Mouse (Mus musculus): Measurements from ENCODE around the gene Calr4. TPM values are rescaled to one million over a fixed set of nuclear protein-coding genes. Genes with fewer than 3 reads are reported as not detected.

The Calr4 gene
- polyA plus RNA-seq, 1 experiment from 2014 or later: 2.2 TPM

DNA sequence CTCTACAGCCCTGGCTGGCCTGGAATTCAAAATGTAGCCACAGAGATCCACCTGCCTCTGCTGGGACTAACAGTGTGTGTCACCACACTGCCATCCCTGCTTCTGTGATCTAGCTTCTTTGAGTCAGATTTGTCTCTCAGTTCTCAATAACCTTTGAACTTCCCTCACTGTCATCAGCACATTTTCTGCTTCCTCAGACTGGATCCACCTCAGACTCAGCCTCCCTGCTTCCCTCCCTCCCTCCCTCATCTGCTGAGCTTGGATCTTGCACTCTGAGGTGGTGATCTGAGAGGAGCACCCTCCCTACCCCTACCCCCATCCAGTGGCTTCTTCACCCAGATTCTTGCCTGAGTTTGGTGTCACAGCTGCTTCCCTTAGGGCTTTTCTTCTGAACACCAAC lies 23.4 kb downstream of the Calr4 start:
- H3K27ac ChIP-seq (replicated peaks): no peak overlapping the region
- H3K9me3 ChIP-seq: no peaks in the 10 kb centered on the region
- no peaks in the 10 kb centered on the region for H3K4me1 ChIP-seq (replicated peaks)
- no peak overlapping the region for H3K4me2 ChIP-seq
- no peak for ATAC-seq (ENCODE audit: low FRiP score, low read depth)
- no peak overlapping the region for H3K9ac ChIP-seq
- no peak overlapping the region for H3K4me3 ChIP-seq
- no peaks in the 10 kb centered on the region for H3K27me3 ChIP-seq
- no peaks in the 10 kb centered on the region for H3K36me3 ChIP-seq

DNA sequence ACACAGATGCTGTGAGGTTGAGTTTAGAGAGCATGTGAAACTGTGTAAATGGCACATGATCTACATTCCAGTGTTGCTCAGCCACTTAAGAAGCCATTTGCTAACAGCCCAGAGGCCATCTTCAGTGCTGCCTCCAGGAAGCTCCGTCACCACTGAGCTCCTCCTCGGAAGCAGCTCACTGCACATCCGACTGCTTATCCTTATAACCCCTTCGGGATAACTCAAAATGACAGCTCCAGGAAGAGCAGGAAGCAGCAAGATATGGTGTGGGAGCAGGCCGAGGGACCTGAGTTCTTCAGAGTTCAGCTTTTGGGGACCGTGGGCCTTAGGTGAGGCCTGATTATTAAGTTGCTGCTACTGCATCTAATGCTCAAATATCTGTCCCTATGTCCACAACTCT lies 27.8 kb downstream of the Calr4 start:
- WGBS: 71% methylated on average over 6 of the region's 6 CpGs
- no peaks in the 10 kb centered on the region for H3K4me1 ChIP-seq (replicated peaks)
- no peaks in the 10 kb centered on the region for H3K27me3 ChIP-seq
- ATAC-seq (ENCODE audit: low FRiP score, low read depth): no peak
- H3K27ac ChIP-seq (replicated peaks): no peak overlapping the region
- H3K36me3 ChIP-seq: no peaks in the 10 kb centered on the region
- no peak overlapping the region for H3K4me2 ChIP-seq
- no peak overlapping the region for H3K4me3 ChIP-seq
- no peaks in the 10 kb centered on the region for H3K9me3 ChIP-seq
- H3K9ac ChIP-seq: no peak overlapping the region

GRCm38 (mm10) chr4:109266056-109266455 lies 31.8 kb downstream of the Calr4 start:
- Histone ChIP-seq H3K9me3 (no peaks in the 10 kb centered on the region), H3K4me1 (replicated peaks) (no peaks in the 10 kb centered on the region), H3K36me3 (no peaks in the 10 kb centered on the region), H3K4me3 (no peak overlapping the region), H3K27me3 (no peaks in the 10 kb centered on the region), H3K9ac (no peak overlapping the region), H3K4me2 (no peak overlapping the region), H3K27ac (replicated peaks) (no peak overlapping the region)
- WGBS: 90% methylated on average over 3 of the region's 3 CpGs
- ATAC-seq (ENCODE audit: low FRiP score, low read depth): no peak

DNA sequence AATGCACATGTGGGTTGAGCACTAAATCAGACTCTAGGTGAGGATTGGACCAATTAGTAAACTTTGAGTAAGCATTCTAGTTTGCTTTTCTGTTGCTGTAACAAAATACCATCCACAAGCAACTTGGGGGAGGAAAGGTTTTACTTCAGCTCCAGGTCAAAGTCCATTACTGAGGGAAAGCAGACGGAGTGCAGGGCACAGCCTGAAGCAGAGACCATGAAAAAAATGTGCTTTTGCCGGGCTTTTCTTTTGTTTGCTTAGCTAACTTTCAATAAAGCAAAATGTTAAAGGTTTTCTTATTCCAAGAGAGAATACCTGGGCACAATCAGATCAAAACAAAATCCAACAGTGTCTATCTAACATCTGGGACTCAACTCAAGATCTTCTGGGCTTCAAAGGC lies 32.5 kb downstream of the Calr4 start:
- no peaks in the 10 kb centered on the region for H3K36me3 ChIP-seq
- 81% methylated on average over 2 of the region's 2 CpGs for whole genome bisulfite sequencing
- no peak overlapping the region for H3K4me2 ChIP-seq
- no peak overlapping the region for H3K9ac ChIP-seq
- no peak overlapping the region for H3K27ac ChIP-seq (replicated peaks)
- H3K9me3 ChIP-seq: no peaks in the 10 kb centered on the region
- ATAC-seq (ENCODE audit: low FRiP score, low read depth): no peak
- H3K4me1 ChIP-seq (replicated peaks): no peaks in the 10 kb centered on the region
- no peaks in the 10 kb centered on the region for H3K27me3 ChIP-seq
- no peak overlapping the region for H3K4me3 ChIP-seq

GRCm38 (mm10) chr4:109267452-109267851 lies 33.2 kb downstream of the Calr4 start:
- Histone ChIP-seq H3K27me3 (no peaks in the 10 kb centered on the region), H3K9me3 (no peaks in the 10 kb centered on the region), H3K4me2 (no peak overlapping the region), H3K4me1 (replicated peaks) (no peaks in the 10 kb centered on the region), H3K9ac (no peak overlapping the region), H3K36me3 (no peaks in the 10 kb centered on the region), H3K4me3 (no peak overlapping the region), H3K27ac (replicated peaks) (no peak overlapping the region)
- no peak for ATAC-seq (ENCODE audit: low FRiP score, low read depth)
- 92% methylated on average over 3 of the region's 3 CpGs for WGBS

DNA sequence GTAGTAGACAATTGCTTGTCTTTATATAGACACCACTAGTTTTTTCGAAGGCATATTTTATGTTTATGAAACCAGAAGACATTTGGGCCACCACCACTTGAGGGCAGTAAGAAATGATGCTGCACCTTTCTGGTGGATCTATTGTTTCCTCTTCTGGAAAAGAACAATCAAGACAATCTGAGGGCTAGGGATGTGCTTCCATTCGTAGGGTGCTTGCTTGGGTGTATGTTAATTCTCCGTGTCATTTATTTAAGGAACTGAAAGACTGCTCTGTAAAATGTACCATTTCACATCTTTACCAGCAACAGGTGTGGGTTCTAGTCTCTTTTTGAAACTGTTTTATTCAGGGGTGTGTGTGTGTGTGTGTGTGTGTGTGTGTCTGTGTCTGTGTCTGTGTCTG lies 34.6 kb downstream of the Calr4 start:
- no peaks in the 10 kb centered on the region for H3K9me3 ChIP-seq
- H3K4me1 ChIP-seq (replicated peaks): no peaks in the 10 kb centered on the region
- H3K27me3 ChIP-seq: no peaks in the 10 kb centered on the region
- H3K4me2 ChIP-seq: no peak overlapping the region
- 87% methylated on average over 3 of the region's 3 CpGs for WGBS
- H3K4me3 ChIP-seq: no peak overlapping the region
- H3K27ac ChIP-seq (replicated peaks): no peak overlapping the region
- no peak overlapping the region for H3K9ac ChIP-seq
- no peak for ATAC-seq (ENCODE audit: low FRiP score, low read depth)
- H3K36me3 ChIP-seq: no peaks in the 10 kb centered on the region

- ATAC-seq (ENCODE audit: low FRiP score, low read depth): no peak
- Histone ChIP-seq H3K27me3 (no peaks in the 10 kb centered on the region), H3K4me2 (no peak overlapping the region), H3K36me3 (no peaks in the 10 kb centered on the region), H3K4me1 (replicated peaks) (no peaks in the 10 kb centered on the region), H3K4me3 (no peak overlapping the region), H3K9me3 (no peaks in the 10 kb centered on the region), H3K27ac (replicated peaks) (no peak overlapping the region), H3K9ac (no peak overlapping the region)
- WGBS: 97% methylated on average over 4 of the region's 4 CpGs
Observed at GRCm38 (mm10) chr4:109271803-109272202, 37.5 kb downstream of the Calr4 start.

- ATAC-seq (ENCODE audit: low FRiP score, low read depth): no peak
- no peaks in the 10 kb centered on the region for H3K36me3 ChIP-seq
- H3K27me3 ChIP-seq: no peaks in the 10 kb centered on the region
- no peak overlapping the region for H3K9ac ChIP-seq
- no peaks in the 10 kb centered on the region for H3K4me1 ChIP-seq (replicated peaks)
- H3K4me2 ChIP-seq: no peak overlapping the region
- 87% methylated on average over 2 of the region's 2 CpGs for WGBS
- no peaks in the 10 kb centered on the region for H3K9me3 ChIP-seq
- no peak overlapping the region for H3K27ac ChIP-seq (replicated peaks)
- no peak overlapping the region for H3K4me3 ChIP-seq
Observed at GRCm38 (mm10) chr4:109273586-109274240, 39.4 kb downstream of the Calr4 start.

GRCm38 (mm10) chr4:109279689-109280458 lies 45.6 kb downstream of the Calr4 start, which contains the start of gene Eps15:
Gene Eps15, plus strand, starts transcription at chr4:109280268.
- peak within 1 kb of the TSS; percentile 77 for H3K4me2 ChIP-seq
- peak within 1 kb of the TSS; percentile 69 for H3K9ac ChIP-seq
- no peaks in the 10 kb centered on the region for H3K27me3 ChIP-seq
- peaks cover 8% of the 10 kb centered on the region; the same call in 1 of the 2 replicates for H3K4me1 ChIP-seq (replicated peaks)
- ATAC-seq (ENCODE audit: low FRiP score, low read depth): peak; percentile 92
- WGBS: 3% methylated on average over 25 of the region's 44 CpGs
- H3K9me3 ChIP-seq: no peaks in the 10 kb centered on the region
- H3K36me3 ChIP-seq: no peaks in the 10 kb centered on the region
- H3K27ac ChIP-seq (replicated peaks): peak within 1 kb of the TSS; percentile 65
- H3K4me3 ChIP-seq: peak within 1 kb of the TSS; percentile 86

GRCm38 (mm10) chr4:109280459-109281160 lies 46.3 kb downstream of the Calr4 start:
- H3K4me3 ChIP-seq: peak overlapping the region; percentile 86
- no peaks in the 10 kb centered on the region for H3K36me3 ChIP-seq
- peaks cover 8% of the 10 kb centered on the region; the same call in 1 of the 2 replicates for H3K4me1 ChIP-seq (replicated peaks)
- under 1% methylated on average over 83 of the region's 85 CpGs for WGBS
- ATAC-seq (ENCODE audit: low FRiP score, low read depth): peak; percentile 87
- no peaks in the 10 kb centered on the region for H3K9me3 ChIP-seq
- H3K27me3 ChIP-seq: no peaks in the 10 kb centered on the region
- peak overlapping the region; percentile 77 for H3K4me2 ChIP-seq
- peak overlapping the region; percentile 69 for H3K9ac ChIP-seq
- H3K27ac ChIP-seq (replicated peaks): peak overlapping the region; percentile 65

GRCm38 (mm10) chr4:109281161-109281560 lies 46.9 kb downstream of the Calr4 start:
- peak; percentile 1; the same call in 1 of the 2 replicates for ATAC-seq (ENCODE audit: low FRiP score, low read depth)
- 9% methylated on average over 4 of the region's 4 CpGs for WGBS
- Histone ChIP-seq H3K4me2 (peak overlapping the region; percentile 77), H3K9me3 (no peaks in the 10 kb centered on the region), H3K9ac (peak overlapping the region; percentile 69), H3K36me3 (no peaks in the 10 kb centered on the region), H3K4me1 (replicated peaks) (peaks cover 8% of the 10 kb centered on the region; the same call in 1 of the 2 replicates), H3K4me3 (peak overlapping the region; percentile 86), H3K27me3 (no peaks in the 10 kb centered on the region), H3K27ac (replicated peaks) (no peak overlapping the region)

DNA sequence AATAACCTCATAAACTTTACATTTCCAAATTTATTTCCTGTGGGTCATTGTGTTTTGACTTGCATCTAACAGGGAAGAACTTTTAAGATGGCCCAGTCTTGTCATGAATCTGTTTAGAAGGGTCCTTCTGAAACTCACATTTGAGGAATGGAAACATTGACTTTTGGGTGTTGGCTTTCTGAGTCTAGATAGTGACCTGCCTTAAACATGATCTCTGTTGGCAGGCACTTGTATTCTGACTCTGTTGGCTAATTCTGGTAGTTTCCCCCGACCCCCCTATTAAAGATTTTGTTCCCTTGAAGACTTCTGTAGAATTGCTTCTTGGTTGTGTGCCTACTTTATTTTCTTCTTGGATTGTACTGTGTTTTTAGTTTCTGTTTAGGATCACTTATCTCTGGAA lies 47.7 kb downstream of the Calr4 start:
- 81% methylated on average over 1 of the region's 1 CpGs for WGBS
- no peak for ATAC-seq (ENCODE audit: low FRiP score, low read depth)
- Histone ChIP-seq H3K27me3 (no peaks in the 10 kb centered on the region), H3K27ac (replicated peaks) (no peak overlapping the region), H3K9ac (no peak overlapping the region), H3K4me2 (peak overlapping the region; percentile 77), H3K4me1 (replicated peaks) (peaks cover 8% of the 10 kb centered on the region; the same call in 1 of the 2 replicates), H3K9me3 (no peaks in the 10 kb centered on the region), H3K36me3 (no peaks in the 10 kb centered on the region), H3K4me3 (peak overlapping the region; percentile 86)
